Mouse (Mus musculus): ENCODE results near the gene Prss50.

Prss50 gene

DNA sequence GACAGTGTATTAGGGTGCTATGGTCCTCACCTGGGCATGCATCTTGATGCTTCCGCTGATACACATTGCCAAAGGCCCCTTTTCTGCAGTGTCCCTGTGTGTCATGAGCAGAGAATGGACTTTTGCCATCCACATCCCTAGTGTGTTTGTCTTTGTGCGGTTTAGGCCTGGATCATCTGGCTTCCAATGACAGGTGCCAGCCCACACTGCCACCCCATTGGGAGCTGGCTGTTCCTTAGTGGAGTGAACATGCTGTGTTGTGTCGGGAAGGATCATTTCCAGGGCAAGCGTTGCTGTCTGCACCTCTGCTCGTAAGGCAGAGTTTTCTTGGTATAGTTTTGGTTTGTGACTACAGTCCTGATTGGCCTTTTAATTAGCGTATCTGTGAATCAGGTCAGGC is 43.4 kb downstream of the Prss50 start:
- DNase-seq (ENCODE audit: extremely low spot score, low spot score), result no peak

DNA sequence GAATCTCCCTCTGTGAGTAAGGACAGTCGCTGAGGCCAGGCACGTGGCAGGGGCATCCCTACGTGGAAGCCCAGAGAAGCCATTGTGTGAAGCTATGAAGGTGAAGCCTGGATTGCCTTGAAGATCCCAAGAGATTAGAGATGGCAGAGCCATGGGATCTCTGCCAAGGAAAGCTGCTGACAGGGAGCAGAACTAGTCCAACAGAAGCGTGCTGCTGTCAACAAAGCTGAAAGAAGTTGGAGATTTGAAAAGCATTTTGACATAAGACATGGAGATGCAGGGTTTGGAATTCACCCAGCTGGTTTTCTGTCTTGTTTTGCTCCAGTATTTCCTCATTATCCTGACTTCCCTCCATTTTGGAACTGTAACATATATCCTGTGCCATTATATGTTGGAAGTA is 44.5 kb downstream of the Prss50 start:
- no peak for DNase-seq (ENCODE audit: extremely low spot score, low spot score)

DNA sequence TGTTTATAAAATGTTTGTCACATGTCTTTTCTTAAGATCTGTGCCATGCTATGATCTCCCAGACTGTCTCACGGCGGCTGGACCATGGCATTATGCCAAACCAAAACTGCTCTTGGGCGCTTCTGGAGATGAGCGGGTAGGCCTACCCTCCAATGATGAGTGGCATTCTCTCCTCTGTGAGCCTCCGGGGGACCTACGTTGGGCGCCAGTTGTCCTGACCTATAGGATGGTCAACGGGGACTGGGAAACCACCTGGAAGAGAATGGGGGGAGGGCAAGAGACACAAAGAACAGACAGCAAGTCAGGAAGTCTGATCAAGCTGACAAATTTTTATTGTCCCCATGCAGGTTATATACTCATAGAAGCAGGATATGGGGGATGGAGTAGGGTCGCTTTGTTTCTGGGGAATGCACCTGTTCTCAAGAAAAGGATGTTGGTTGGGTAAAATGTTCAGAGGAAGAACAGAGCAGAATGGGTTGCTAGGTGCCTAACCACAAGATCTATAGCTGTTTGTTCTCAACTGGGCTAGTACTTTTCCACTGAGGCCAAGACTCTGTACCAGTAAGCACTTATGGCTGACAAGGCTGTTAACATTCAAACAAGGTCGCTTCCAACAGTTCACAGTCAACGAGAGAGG is 49.6 kb downstream of the Prss50 start:
- no peak for DNase-seq (ENCODE audit: extremely low spot score, low spot score)

DNA sequence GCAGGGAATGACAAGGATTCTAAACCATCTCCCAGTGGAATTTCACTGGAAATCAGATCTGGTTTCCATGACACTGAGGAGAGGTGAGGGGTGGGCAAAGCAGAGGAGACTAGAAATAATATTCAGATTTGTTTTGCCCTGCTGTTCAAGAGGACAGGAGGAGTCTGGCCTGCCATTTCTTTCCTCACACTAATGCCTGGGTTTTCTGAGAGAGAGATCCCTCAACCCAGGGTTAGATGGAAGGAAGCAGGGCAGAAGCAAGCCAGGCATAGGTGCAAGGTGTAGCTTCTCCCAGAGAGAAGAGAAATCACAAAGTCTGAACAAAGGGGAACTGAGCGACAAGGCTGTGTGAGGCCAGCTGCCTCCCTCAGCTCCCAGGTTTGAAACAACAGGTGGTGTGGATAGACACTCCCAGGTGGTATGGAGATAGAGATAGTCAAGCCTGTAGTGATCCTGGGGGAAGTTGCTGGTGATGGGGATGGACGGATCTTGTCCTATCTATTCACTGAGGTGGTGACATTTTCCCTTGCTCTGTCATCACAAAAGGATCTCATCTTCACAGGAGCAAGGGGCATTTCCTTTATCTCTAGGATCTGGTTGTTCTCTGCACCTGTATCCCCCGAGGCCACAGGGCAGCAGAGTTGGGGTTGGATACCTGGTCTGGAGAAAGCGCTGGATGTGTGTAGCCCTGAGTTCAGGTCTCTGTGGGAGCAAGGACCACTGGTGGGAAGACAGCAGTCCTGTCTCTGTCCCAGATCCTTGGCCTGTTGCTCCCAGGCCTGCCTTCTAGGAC is 50.3 kb downstream of the Prss50 start:
- DNase-seq (ENCODE audit: extremely low spot score, low spot score), result no peak

GRCm38 (mm10) chr9:110908631-110909016 is 50.9 kb downstream of the Prss50 start:
- DNase-seq (ENCODE audit: extremely low spot score, low spot score), result no peak

- no peak for DNase-seq (ENCODE audit: extremely low spot score, low spot score)
Observed at GRCm38 (mm10) chr9:110909371-110909967, 51.7 kb downstream of the Prss50 start.
